Mouse (Mus musculus) stomach, embryonic 14.5 days (tissue): ENCODE results near the gene Zscan4b. TPM values are rescaled to one million over a fixed set of nuclear protein-coding genes. Genes with fewer than 3 reads are reported as not detected.
"Not testable (repeated sequence)": the region's sequence is repeated elsewhere in the genome, so short reads cannot be mapped to it uniquely, and the experiment has no call there.

ENCODE experiments used
- ATAC-seq: fragments of 200-750 bp; cut with Nextera tagmentation; 2 replicates; pipeline ENCODE4 v1.8.0; 2017; ENCODE audit warnings: low read depth, moderate TSS enrichment; ENCODE audit not compliant: insufficient number of reproducible peaks, insufficient read depth, low FRiP score
- H3K27ac ChIP-seq: fragments of 300-500 bp; sonication (generic); 2 replicates; pipeline ENCODE4 v1.5.1; 2014; ENCODE audit warnings: mild to moderate bottlenecking, low read length, moderate library complexity, mixed read lengths
- H3K27me3 ChIP-seq: fragments of 300-500 bp; sonication (generic); 2 replicates; pipeline ENCODE4 v1.6.1; 2014; ENCODE audit warnings: low read length, control low read depth, mixed read lengths; ENCODE audit not compliant: control insufficient read depth, insufficient read depth
- H3K36me3 ChIP-seq: fragments of 300-500 bp; sonication (generic); 2 replicates; pipeline ENCODE4 v1.6.1; 2014; ENCODE audit warnings: mild to moderate bottlenecking, control low read depth, low read length, moderate library complexity, mixed read lengths; ENCODE audit not compliant: control insufficient read depth, insufficient read depth
- H3K4me1 ChIP-seq: fragments of 300-500 bp; sonication (generic); 2 replicates; pipeline ENCODE4 v1.6.1; 2014; ENCODE audit warnings: low read length, control low read depth, mixed read lengths; ENCODE audit not compliant: control insufficient read depth, insufficient read depth
- H3K4me2 ChIP-seq: fragments of 300-500 bp; sonication (generic); replicated peaks from 2 replicates; pipeline ENCODE4 v1.6.1; 2014; ENCODE audit warnings: low read depth, low read length, control low read depth
- H3K4me3 ChIP-seq: fragments of 300-500 bp; sonication (generic); 2 replicates; pipeline ENCODE4 v1.5.1; 2014; ENCODE audit warnings: low read depth, low read length, control low read depth
- H3K9ac ChIP-seq: fragments of 300-500 bp; sonication (generic); replicated peaks from 2 replicates; pipeline ENCODE4 v1.6.1; 2014; ENCODE audit warnings: low read depth, mild to moderate bottlenecking, control low read depth, low read length, moderate library complexity, mixed read lengths
- H3K9me3 ChIP-seq: fragments of 300-500 bp; sonication (generic); 2 replicates; pipeline ENCODE4 v1.6.1; 2016; ENCODE audit warnings: low read depth, low read length, control low read depth; ENCODE audit not compliant: control insufficient read depth
- whole genome bisulfite sequencing: fragments of 180-500 bp; shearing (Covaris S2); extraction: QIAGEN DNeasy Blood & Tissue Kit; methylation state at CpG from one replicate; pipeline ENCODE4 v1.1.7; 2014; 5-methylcytosine and 5-hydroxymethylcytosine counted together
- polyA plus RNA-seq: library from polyadenylated mRNA; unstranded; fragments of >200 nt; fragmentation: Nextera tagmentation; extraction: Ambion mirVana; gene quantifications from 2 replicates; pipeline ENCODE4 v1.2.1, GENCODE M21; 2014

The Zscan4b gene
- polyA plus RNA-seq = not detected in 2 replicates

DNA sequence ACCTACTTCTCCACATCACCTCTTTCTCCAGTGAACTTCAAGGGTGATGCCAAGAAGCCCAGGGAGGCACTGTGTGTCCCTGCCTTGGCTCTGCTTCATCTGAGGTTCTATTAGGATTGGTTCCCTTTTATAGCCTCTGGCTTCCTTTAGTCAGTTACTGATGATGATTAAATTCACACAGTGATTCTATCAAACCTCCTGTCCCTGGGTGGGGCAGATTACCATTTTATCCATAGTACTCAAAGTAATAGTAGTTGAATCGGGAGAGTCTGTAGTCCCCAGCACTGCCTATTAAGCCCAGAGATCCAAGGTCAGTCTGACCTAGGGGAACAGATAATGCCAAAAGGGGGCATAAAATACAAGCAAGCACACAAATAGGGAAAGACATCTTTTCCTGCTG, at the start of gene Zscan4b:
Gene Zscan4b, minus strand, starts transcription at position 101 of the 400 bp plus-strand sequence.
- not testable (repeated sequence) for H3K9ac ChIP-seq, H3K36me3 ChIP-seq, ATAC-seq, H3K27ac ChIP-seq, H3K9me3 ChIP-seq, H3K4me1 ChIP-seq, H3K4me3 ChIP-seq, H3K27me3 ChIP-seq, H3K4me2 ChIP-seq
- WGBS = 94% methylated on average over 1 of the region's 1 CpGs

Other genes starting within 250 kb of the Zscan4b start
- gene Nlrp4b, start 217.3 kb downstream of the Zscan4b start, polyA plus RNA-seq = not detected in 2 replicates
- gene Vmn1r71, start 150.7 kb downstream of the Zscan4b start, polyA plus RNA-seq = not detected in 2 replicates
- gene Zscan4c, start 100.7 kb upstream of the Zscan4b start, polyA plus RNA-seq = not detected in 2 replicates
- not detected in 2 replicates for gene Zscan4-ps1, start 164.6 kb upstream of the Zscan4b start, polyA plus RNA-seq